8 mouse cellular contexts compared by ENCODE assay signal in the genomic region with DNA sequence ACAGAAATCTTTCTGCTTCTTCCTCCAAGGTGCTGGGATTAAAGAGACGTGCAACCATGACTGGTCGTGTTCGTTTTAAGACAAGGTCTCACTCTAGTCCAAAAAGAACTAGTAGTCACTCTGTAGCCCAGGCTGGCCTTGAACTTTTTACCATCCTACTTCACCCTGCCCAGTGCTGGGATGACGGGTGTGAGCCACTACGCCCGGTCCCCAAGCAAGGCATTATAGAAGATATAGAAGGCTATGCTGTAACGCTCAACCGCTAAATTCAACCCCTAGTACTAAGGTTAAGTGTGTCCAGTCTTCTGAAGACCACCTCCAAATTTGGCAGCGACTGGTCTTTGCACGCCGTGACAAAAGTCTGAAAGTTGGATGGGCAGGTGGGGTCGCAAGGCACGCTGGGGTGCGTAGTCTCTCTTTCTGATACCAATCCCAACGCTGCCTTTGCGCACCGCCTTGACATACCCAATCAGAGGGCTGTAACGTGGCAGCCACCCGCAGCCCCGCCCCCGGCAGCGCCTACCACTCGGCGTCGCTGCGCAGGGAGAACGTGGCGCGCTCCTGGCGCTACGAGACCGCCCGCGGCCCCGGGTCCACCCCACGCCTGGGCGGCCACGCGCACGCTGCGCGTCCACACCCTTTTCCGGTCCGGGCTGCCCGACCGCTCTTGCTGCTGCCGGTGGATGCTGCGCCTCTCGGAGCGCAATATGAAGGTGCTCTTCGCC. TPM values are rescaled to one million over a fixed set of nuclear protein-coding genes. Genes with fewer than 3 reads are reported as not detected.
A peak's percentile ranks its signal among the peaks of the same experiment; 100 is the strongest.
DNase-seq lines count a peak whose midpoint lies in the region; ATAC-seq lines count a peak whose summit lies in the region.

Gene Ppib, plus strand, starts transcription at position 640 of the 725 bp plus-strand sequence.

- WGBS in hindbrain, embryonic 14.5 days, result under 1% methylated on average over 51 of the region's 51 CpGs

- peak within 1 kb of the TSS; percentile 84 for H3K9ac ChIP-seq in hindbrain, embryonic 14.5 days

- peak; percentile 98 for ATAC-seq in hindbrain, embryonic 14.5 days (ENCODE audit: low FRiP score)

- peak within 1 kb of the TSS; percentile 87 for H3K27ac ChIP-seq in hindbrain, embryonic 14.5 days

- no peaks in the 10 kb centered on the region for H3K27me3 ChIP-seq in hindbrain, embryonic 14.5 days (ENCODE audit: control insufficient read depth, insufficient read depth, low read length)

- H3K4me1 ChIP-seq in hindbrain, embryonic 14.5 days (replicated peaks; ENCODE audit: control insufficient read depth, insufficient read depth, low read length), result peaks cover 18% of the 10 kb centered on the region

- peak; percentile 97 for DNase-seq in R1 (ENCODE audit: low read depth, low spot score)
- peak; percentile 99 for DNase-seq in cerebellum, postnatal 25 days
- DNase-seq in frontal cortex, postnatal 25 days (ENCODE audit: low spot score in 2 of 2), result peak; percentile 93 to 95
- DNase-seq in hindbrain, embryonic 14.5 days (ENCODE audit: low spot score), result peak; percentile 97
- peak; percentile 98 to 99 for DNase-seq in layer of hippocampus, postnatal 36 days
- DNase-seq in lung, postnatal 36 days, result peak; percentile 99
- peak; percentile 98 for DNase-seq in retina, postnatal 1 day
- DNase-seq in urinary bladder, adult 18-20 months (ENCODE audit: low spot score in 2 of 2), result peak; percentile 91 to 97

- no peaks in the 10 kb centered on the region for H3K9me3 ChIP-seq in hindbrain, embryonic 14.5 days (ENCODE audit: control insufficient read depth, low read length)

- H3K4me2 ChIP-seq in hindbrain, embryonic 14.5 days (replicated peaks), result peak within 1 kb of the TSS; percentile 71

- H3K36me3 ChIP-seq in hindbrain, embryonic 14.5 days (replicated peaks; ENCODE audit: control insufficient read depth, insufficient read depth), result peaks cover 24% of the 10 kb centered on the region

- H3K4me3 ChIP-seq in hindbrain, embryonic 14.5 days (replicated peaks; ENCODE audit: low read length), result peak within 1 kb of the TSS; percentile 80

RNA-seq across cellular contexts. Expression of gene Ppib, which starts in this region (rescaled TPM):
- polyA plus RNA-seq in hindbrain, embryonic 14.5 days (2014; fragmentation: Nextera tagmentation; extraction: Ambion mirVana), result 364 and 387 TPM in 2 replicates
- 100 to 1,000 TPM; 194 to 206 TPM for total RNA-seq in layer of hippocampus, postnatal 36 days (2021)

Comparison
In these comparisons a context has a peak if more than half of its experiments do, and no peak if none do; other contexts are left out.
1. Peak in every context shown above with its lines: DNase-seq, ATAC-seq, H3K4me3 ChIP-seq and H3K27ac ChIP-seq.